Comparison of ENCODE assay signal across 19 mouse cellular contexts in genomic region chr3:101561948-101562347, GRCm38 (mm10). TPM values are rescaled to one million over a fixed set of nuclear protein-coding genes. Genes with fewer than 3 reads are reported as not detected.
DNase-seq lines count a peak whose midpoint lies in the region; ATAC-seq and TF ChIP-seq lines count a peak whose summit lies in the region.
"Had no signal": no experiment of that assay in that cellular context is flagged by ENCODE, and none has a peak within 500 bp of the region (broad histone marks: within the 10 kb centered on the region; RNA-seq: fewer than 3 reads in every experiment).

No protein-coding gene starts in this region.

- no peak for TF ChIP-seq CTCF in intestine, postnatal 0 days (IDR thresholded peaks at IDR 0.05; ENCODE audit: low read depth)
- no peak for TF ChIP-seq CTCF in testis, adult 2 months (IDR thresholded peaks at IDR 0.05; ENCODE audit: control insufficient read depth, insufficient read depth, insufficient replicate concordance, low read depth, low read length)

- peak overlapping the region; percentile 22; the same call in 1 of the 2 replicates for H3K27ac ChIP-seq in embryonic facial prominence, embryonic 13.5 days
- no peak overlapping the region for H3K27ac ChIP-seq in embryonic facial prominence, embryonic 10.5 days (replicated peaks)
- no peak overlapping the region for H3K27ac ChIP-seq in intestine, embryonic 15.5 days
- H3K27ac ChIP-seq in intestine, postnatal 0 days (ENCODE audit: low read depth, low read length): no peak overlapping the region
- H3K27ac ChIP-seq in testis, adult 2 months (ENCODE audit: control insufficient read depth, insufficient read depth, low read depth, low read length): peak overlapping the region; percentile 81
- H3K27ac ChIP-seq: embryonic facial prominence, embryonic 15.5 days; forebrain, embryonic 12.5 days; kidney, postnatal 0 days; layer of hippocampus, adult 2 months had no signal

- no peak for TF ChIP-seq POLR2A in testis, adult 2 months (IDR thresholded peaks at IDR 0.05; ENCODE audit: control insufficient read depth, low read depth, low read length)

- no peak overlapping the region for H3K9ac ChIP-seq in embryonic facial prominence, embryonic 13.5 days
- no peak overlapping the region for H3K9ac ChIP-seq in intestine, embryonic 15.5 days
- no peak overlapping the region for H3K9ac ChIP-seq in intestine, postnatal 0 days (ENCODE audit: low read depth, low read length)
- H3K9ac ChIP-seq: embryonic facial prominence, embryonic 15.5 days; forebrain, embryonic 12.5 days; lung, embryonic 14.5 days had no signal

- H3K36me3 ChIP-seq in embryonic facial prominence, embryonic 13.5 days: no peaks in the 10 kb centered on the region
- no peaks in the 10 kb centered on the region for H3K36me3 ChIP-seq in embryonic facial prominence, embryonic 10.5 days (replicated peaks)
- H3K36me3 ChIP-seq in intestine, embryonic 15.5 days: no peaks in the 10 kb centered on the region
- H3K36me3 ChIP-seq in intestine, postnatal 0 days (ENCODE audit: control insufficient read depth, insufficient read depth): no peaks in the 10 kb centered on the region
- H3K36me3 ChIP-seq in testis, adult 2 months (ENCODE audit: control insufficient read depth, insufficient read depth, low read length): no peaks in the 10 kb centered on the region
- H3K36me3 ChIP-seq: embryonic facial prominence, embryonic 15.5 days; forebrain, embryonic 12.5 days had no signal

- DNase-seq in embryonic facial prominence, embryonic 10.5 days (ENCODE audit: low spot score): no peak
- no peak for DNase-seq in testis, postnatal 14 days (ENCODE audit: low spot score)
- DNase-seq in cerebellum, postnatal 36 days: no peak
- DNase-seq: gastrocnemius, postnatal 14 days; heart, postnatal 36 days; lung, embryonic 14.5 days; lung, postnatal 4 days; right cerebral cortex, postnatal 14 days; thymus, adult 18-20 months had no signal

- no peaks in the 10 kb centered on the region for H3K27me3 ChIP-seq in embryonic facial prominence, embryonic 13.5 days
- H3K27me3 ChIP-seq in embryonic facial prominence, embryonic 10.5 days (replicated peaks; ENCODE audit: low read depth, poor library complexity, severe bottlenecking): no peaks in the 10 kb centered on the region
- H3K27me3 ChIP-seq in intestine, embryonic 15.5 days (replicated peaks): no peaks in the 10 kb centered on the region
- H3K27me3 ChIP-seq in intestine, postnatal 0 days (replicated peaks; ENCODE audit: control insufficient read depth, insufficient read depth, low read length): no peaks in the 10 kb centered on the region
- no peaks in the 10 kb centered on the region for H3K27me3 ChIP-seq in testis, adult 2 months (ENCODE audit: control insufficient read depth, insufficient read depth, low read length)
- H3K27me3 ChIP-seq: CH12.LX; embryonic facial prominence, embryonic 15.5 days; forebrain, embryonic 12.5 days had no signal

- 86% methylated on average over 5 of the region's 5 CpGs for WGBS in embryonic facial prominence, embryonic 13.5 days
- 89% methylated on average over 5 of the region's 5 CpGs for WGBS in embryonic facial prominence, embryonic 10.5 days
- WGBS in intestine, embryonic 15.5 days: 74% methylated on average over 5 of the region's 5 CpGs
- WGBS in intestine, postnatal 0 days: 67% methylated on average over 5 of the region's 5 CpGs

- H3K4me2 ChIP-seq in embryonic facial prominence, embryonic 13.5 days: no peak overlapping the region
- H3K4me2 ChIP-seq in intestine, embryonic 15.5 days (replicated peaks): no peak overlapping the region
- H3K4me2 ChIP-seq in intestine, postnatal 0 days (replicated peaks; ENCODE audit: low read depth): no peak overlapping the region
- H3K4me2 ChIP-seq: embryonic facial prominence, embryonic 15.5 days; forebrain, embryonic 12.5 days; lung, embryonic 14.5 days had no signal

- no peak for ATAC-seq in embryonic facial prominence, embryonic 13.5 days (ENCODE audit: insufficient number of reproducible peaks, insufficient read depth, low FRiP score, low TSS enrichment, low read depth)
- ATAC-seq in intestine, embryonic 15.5 days: 0 out of 2 replicates have a peak, but pooled peaks have one; percentile 35
- ATAC-seq in intestine, postnatal 0 days: no peak
- no peak for ATAC-seq in megakaryocyte progenitor cell, adult 5-6 weeks (replicated peaks; ENCODE audit: poor library complexity)

- H3K9me3 ChIP-seq in embryonic facial prominence, embryonic 13.5 days: no peaks in the 10 kb centered on the region
- no peaks in the 10 kb centered on the region for H3K9me3 ChIP-seq in embryonic facial prominence, embryonic 10.5 days
- no peaks in the 10 kb centered on the region for H3K9me3 ChIP-seq in intestine, embryonic 15.5 days
- H3K9me3 ChIP-seq in intestine, postnatal 0 days (ENCODE audit: control insufficient read depth): no peaks in the 10 kb centered on the region
- H3K9me3 ChIP-seq: embryonic facial prominence, embryonic 15.5 days had no signal

- no peak overlapping the region for H3K4me3 ChIP-seq in embryonic facial prominence, embryonic 13.5 days
- H3K4me3 ChIP-seq in embryonic facial prominence, embryonic 10.5 days: no peak overlapping the region
- no peak overlapping the region for H3K4me3 ChIP-seq in intestine, embryonic 15.5 days (replicated peaks)
- H3K4me3 ChIP-seq in intestine, postnatal 0 days (ENCODE audit: low read depth, low read length): no peak overlapping the region
- H3K4me3 ChIP-seq in testis, adult 2 months (ENCODE audit: control insufficient read depth, low read depth, low read length): no peak overlapping the region
- H3K4me3 ChIP-seq: embryonic facial prominence, embryonic 15.5 days; forebrain, embryonic 12.5 days; layer of hippocampus, adult 2 months had no signal

- H3K4me1 ChIP-seq in embryonic facial prominence, embryonic 13.5 days: peaks cover 18% of the 10 kb centered on the region
- peaks cover 19% of the 10 kb centered on the region for H3K4me1 ChIP-seq in embryonic facial prominence, embryonic 10.5 days
- H3K4me1 ChIP-seq in intestine, embryonic 15.5 days (replicated peaks): peaks cover 14% of the 10 kb centered on the region
- no peaks in the 10 kb centered on the region for H3K4me1 ChIP-seq in intestine, postnatal 0 days (replicated peaks; ENCODE audit: control insufficient read depth, insufficient read depth, low read length)
- peaks cover 3% of the 10 kb centered on the region for H3K4me1 ChIP-seq in testis, adult 2 months (ENCODE audit: control insufficient read depth, insufficient read depth, low read length)
- H3K4me1 ChIP-seq: embryonic facial prominence, embryonic 15.5 days had no signal

RNA-seq across cellular contexts. Expression of gene Atp1a1, which starts 42.5 kb away (rescaled TPM):
- polyA plus RNA-seq in embryonic facial prominence, embryonic 13.5 days (2015; fragmentation: Nextera tagmentation; extraction: Ambion mirVana): 61.7 and 65.4 TPM in 2 replicates
- polyA plus RNA-seq in embryonic facial prominence, embryonic 10.5 days (2016; fragmentation: Nextera tagmentation; extraction: Ambion mirVana): 38.4 and 45.5 TPM in 2 replicates
- 247 and 251 TPM in 2 replicates for polyA plus RNA-seq in intestine, embryonic 15.5 days (2015; fragmentation: Nextera tagmentation; extraction: Ambion mirVana)
- 309 and 318 TPM in 2 replicates for polyA plus RNA-seq in intestine, postnatal 0 days (2015; fragmentation: Nextera tagmentation; extraction: Ambion mirVana)
- 54.7 and 57.0 TPM in 2 replicates for polyA plus RNA-seq in testis, adult 2 months (2012; rRNA removed)
- 69.5 and 75.2 TPM in 2 replicates for total RNA-seq in megakaryocyte progenitor cell, adult 5-6 weeks (2015)
- 126 and 129 TPM in 2 replicates for total RNA-seq in megakaryocyte progenitor cell, adult 5-6 weeks (2017)

Comparison
In these comparisons a context has a peak if more than half of its experiments do, and no peak if none do; other contexts are left out.
1. H3K27ac ChIP-seq: peak in embryonic facial prominence, embryonic 13.5 days (single experiment) and testis, adult 2 months (single experiment); none in embryonic facial prominence, embryonic 10.5 days (single experiment), intestine, embryonic 15.5 days (single experiment) and intestine, postnatal 0 days (single experiment).